Mouse (Mus musculus): Measurements from ENCODE around the gene Npl.
A peak's percentile ranks its signal among the peaks of the same experiment; 100 is the strongest.

GRCm38 (mm10) chr1:153510330-153511009 is 39.4 kb downstream of the Npl start:
- peak; percentile 42 for TF ChIP-seq CTCF (IDR thresholded peaks at IDR 0.05)
- no peak for TF ChIP-seq EP300 (IDR thresholded peaks at IDR 0.05; ENCODE audit: insufficient read depth, low read depth, low read length)
